Mouse (Mus musculus) olfactory bulb, adult 2 months (tissue): ENCODE measurements around the gene Iapp.

Experiments used
- CTCF ChIP-seq: fragments of 200-500 bp; IDR thresholded peaks from 2 replicates; pipeline ENCODE4 v1.5.1; 2012; ENCODE audit warnings: low read depth, mild to moderate bottlenecking, low read length, moderate library complexity; ENCODE audit not compliant: insufficient read depth
- POLR2A ChIP-seq: fragments of 200-500 bp; IDR thresholded peaks from 2 replicates; pipeline ENCODE4 v1.6.1; 2012; ENCODE audit warnings: mild to moderate bottlenecking, low read depth, low read length, moderate library complexity; ENCODE audit not compliant: insufficient read depth

- TF ChIP-seq CTCF (no peak), POLR2A (no peak)
Observed at GRCm38 (mm10) chr6:142343561-142343960, 45.3 kb downstream of the Iapp start.
